Mouse (Mus musculus): ENCODE measurements around the gene Msh6. TPM values are rescaled to one million over a fixed set of nuclear protein-coding genes. Genes with fewer than 3 reads are reported as not detected.
A peak's percentile ranks its signal among the peaks of the same experiment; 100 is the strongest.
"Not testable (repeated sequence)": the region's sequence is repeated elsewhere in the genome, so short reads cannot be mapped to it uniquely, and the experiment has no call there.

Msh6 gene
- total RNA-seq, 2 experiments from 2014 or later = 4.0 to 4.9 TPM

- intact Hi-C loops (cut with DNase I) = no loop called here
- H3K27ac ChIP-seq = no peak overlapping the region
- H3K4me3 ChIP-seq = no peak overlapping the region
- no peak for DNase-seq
- no peak for TF ChIP-seq CTCF (IDR thresholded peaks at IDR 0.05)
Observed at GRCm38 (mm10) chr17:87993338-87993737, 18.5 kb downstream of the Msh6 start.

- DNase-seq = no peak
- intact Hi-C loops (cut with DNase I) = no loop called here
- H3K4me3 ChIP-seq = no peak overlapping the region
- TF ChIP-seq CTCF (IDR thresholded peaks at IDR 0.05) = no peak
- H3K27ac ChIP-seq = peak overlapping the region; percentile 12; the same call in 1 of the 2 replicates
Observed at GRCm38 (mm10) chr17:87997808-87998207, 22.9 kb downstream of the Msh6 start.

DNA sequence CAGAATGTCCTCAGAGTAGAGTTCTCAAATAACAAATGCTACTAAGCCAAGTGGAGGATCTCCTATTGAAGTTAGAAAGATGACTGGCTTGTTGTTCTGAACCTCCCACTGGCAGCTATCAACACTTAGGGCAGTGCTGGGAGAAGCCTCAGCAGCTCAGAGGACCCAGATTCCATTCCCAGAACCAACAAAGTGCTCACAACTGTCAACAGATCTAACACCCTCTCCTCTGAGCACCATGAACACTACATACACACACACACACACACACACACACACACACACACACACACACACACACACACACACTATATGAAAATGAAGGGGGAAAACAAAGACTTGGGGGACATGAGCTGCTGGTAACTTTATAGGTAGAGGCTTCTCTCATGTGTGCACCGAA is 30.0 kb downstream of the Msh6 start:
- TF ChIP-seq CTCF (IDR thresholded peaks at IDR 0.05) = no peak
- DNase-seq = no peak
- intact Hi-C loops (cut with DNase I) = no loop called here
- H3K4me3 ChIP-seq = no peak overlapping the region
- H3K27ac ChIP-seq = no peak overlapping the region

DNA sequence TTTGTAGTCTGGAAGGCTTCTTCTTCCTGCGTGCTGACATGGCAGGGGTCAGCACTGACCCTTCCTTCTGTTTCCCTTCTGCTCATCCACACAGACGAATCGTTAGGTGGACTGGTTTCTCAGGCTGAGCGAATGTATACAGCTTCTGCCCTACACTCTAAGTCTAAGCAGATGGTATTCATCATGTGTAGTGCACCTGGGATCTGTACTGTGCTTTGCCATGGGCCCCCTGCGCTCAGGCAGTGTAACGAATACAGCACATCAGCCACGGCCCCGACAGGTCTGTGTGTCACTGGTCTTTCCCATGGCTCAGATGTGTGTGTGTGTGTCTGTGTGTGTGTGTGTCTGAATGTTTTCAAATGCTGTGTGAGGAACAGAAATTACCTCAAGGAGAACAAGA is 32.1 kb downstream of the Msh6 start:
- H3K27ac ChIP-seq = no peak overlapping the region
- intact Hi-C loops (cut with DNase I) = no loop called here
- no peak for DNase-seq
- H3K4me3 ChIP-seq = no peak overlapping the region
- no peak for TF ChIP-seq CTCF (IDR thresholded peaks at IDR 0.05)

DNA sequence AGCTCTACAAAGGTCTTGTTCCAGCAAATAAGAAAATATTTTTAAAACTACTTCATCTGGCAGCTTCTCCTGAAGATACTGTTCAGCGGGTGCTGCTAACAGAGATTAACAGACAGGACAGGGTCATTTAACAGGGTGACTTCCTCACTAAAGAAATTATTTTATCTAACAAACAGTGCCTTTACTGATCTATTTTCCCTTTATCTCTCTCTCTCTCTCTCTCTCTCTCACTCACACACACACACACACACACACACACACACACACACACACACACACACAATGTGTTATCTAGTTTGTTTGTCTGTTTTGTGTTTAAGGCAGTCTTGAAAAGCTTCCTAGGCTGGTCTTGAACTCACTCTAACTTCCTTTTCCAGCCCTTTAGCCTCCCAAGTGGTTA is 39.6 kb downstream of the Msh6 start:
- DNase-seq = no peak
- intact Hi-C loops (cut with DNase I) = no loop called here
- Histone ChIP-seq H3K27ac (no peak overlapping the region), H3K4me3 (no peak overlapping the region)
- TF ChIP-seq CTCF (IDR thresholded peaks at IDR 0.05) = no peak

DNA sequence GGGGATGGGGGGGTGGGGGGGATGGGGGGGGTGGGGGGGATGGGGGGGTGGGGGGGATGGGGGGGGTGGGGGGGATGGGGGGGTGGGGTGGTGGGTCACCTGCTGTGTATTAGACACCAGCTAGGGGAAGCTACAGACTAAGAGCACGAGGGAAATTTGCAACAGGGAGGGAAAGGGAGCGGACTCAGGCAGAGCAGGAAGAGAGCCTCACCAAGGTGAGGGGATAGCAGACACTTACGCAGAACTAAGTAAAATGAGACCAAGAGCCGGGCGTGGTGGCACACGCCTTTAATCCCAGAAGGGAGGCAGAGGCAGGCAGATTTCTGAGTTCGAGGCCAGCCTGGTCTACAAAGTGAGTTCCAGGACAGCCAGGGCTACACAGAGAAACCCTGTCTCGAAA is 41.2 kb downstream of the Msh6 start:
- H3K4me3 ChIP-seq; DNase-seq; H3K27ac ChIP-seq; intact Hi-C loops (cut with DNase I): not testable (repeated sequence)

DNA sequence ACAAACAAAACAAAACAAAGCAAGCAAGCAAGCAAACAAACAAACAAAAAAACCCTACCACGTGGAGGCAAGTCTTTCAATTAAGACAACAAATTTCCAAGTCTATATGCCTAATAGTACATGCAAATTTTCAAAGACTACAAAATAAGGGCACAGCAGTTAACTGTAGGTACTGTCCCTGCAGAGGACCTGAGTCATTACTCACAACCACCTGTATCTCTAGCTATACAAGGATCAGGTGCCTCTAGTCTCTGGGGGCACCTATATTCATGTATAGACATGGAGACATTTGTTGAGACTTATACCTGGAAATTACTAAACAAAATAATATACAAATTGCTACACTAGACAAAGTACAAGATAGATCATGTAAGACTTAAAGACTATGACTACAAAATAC is 49.1 kb downstream of the Msh6 start:
- no peak for DNase-seq
- TF ChIP-seq CTCF (IDR thresholded peaks at IDR 0.05) = no peak
- Histone ChIP-seq H3K4me3 (no peak overlapping the region), H3K27ac (no peak overlapping the region)
- intact Hi-C loops (cut with DNase I) = loop anchor here (2.0 kb wide), 1 partner anchor 487 kb away; no protein-coding TSS in a partner anchor

DNA sequence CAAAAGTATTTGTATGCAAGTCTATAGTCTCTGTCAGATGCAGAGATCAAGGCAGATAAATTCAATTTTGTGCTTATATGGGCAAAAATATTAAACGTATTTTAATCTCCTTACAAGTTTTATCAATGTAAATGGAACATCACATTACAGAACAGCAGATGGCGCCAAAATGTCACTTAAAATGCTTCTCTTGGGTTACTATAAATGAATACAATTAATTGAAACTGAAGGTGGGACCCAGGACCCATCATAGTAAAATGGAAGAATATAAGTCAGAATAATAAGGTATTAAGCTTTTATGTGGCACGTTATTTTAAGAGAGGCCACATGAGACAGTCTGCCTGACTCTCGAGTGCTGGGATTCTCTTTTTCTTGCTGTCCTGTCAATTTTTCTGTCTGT is 50.4 kb downstream of the Msh6 start:
- intact Hi-C loops (cut with DNase I) = loop anchor here (1.0 to 2.0 kb wide), 2 partner anchors 227 to 486 kb away; no protein-coding TSS in a partner anchor
- no peak overlapping the region for H3K27ac ChIP-seq
- TF ChIP-seq CTCF (IDR thresholded peaks at IDR 0.05) = peak; percentile 71
- DNase-seq = peak; percentile 29
- H3K4me3 ChIP-seq = no peak overlapping the region

- Histone ChIP-seq H3K4me3 (no peak overlapping the region), H3K27ac (no peak overlapping the region)
- no peak for TF ChIP-seq CTCF (IDR thresholded peaks at IDR 0.05)
- intact Hi-C loops (cut with DNase I) = loop anchor here (2.0 kb wide), 1 partner anchor 37 kb away; no protein-coding TSS in a partner anchor
- no peak for DNase-seq
Observed at GRCm38 (mm10) chr17:88029194-88029970, 54.5 kb downstream of the Msh6 start.

- intact Hi-C loops (cut with DNase I) = no loop called here
- no peak for TF ChIP-seq CTCF (IDR thresholded peaks at IDR 0.05)
Observed at GRCm38 (mm10) chr17:88031755-88032154, 56.9 kb downstream of the Msh6 start.

GRCm38 (mm10) chr17:88034418-88034817 is 59.6 kb downstream of the Msh6 start:
- Histone ChIP-seq H3K27ac (no peak overlapping the region), H3K4me3 (no peak overlapping the region)
- TF ChIP-seq CTCF (IDR thresholded peaks at IDR 0.05) = no peak
- DNase-seq = no peak
- intact Hi-C loops (cut with DNase I) = no loop called here

More at GRCm38 (mm10) chr17:88031755-88032154, 56.9 kb downstream of the Msh6 start:
- Histone ChIP-seq H3K4me3 (no peak overlapping the region), H3K27ac (no peak overlapping the region)
- DNase-seq = no peak

Other genes starting within 250 kb of the Msh6 start
- not detected for gene Kcnk12, start 177.1 kb upstream of the Msh6 start, total RNA-seq (2021)
- not detected for gene Rpl36-ps4, start 54.1 kb upstream of the Msh6 start, total RNA-seq (2021)
- gene Fbxo11, start 90.2 kb downstream of the Msh6 start, total RNA-seq (2021) = 10 to 100 TPM; 33.2 to 38.8 TPM